12 mouse cellular contexts compared by ENCODE assay signal in genomic region chr2:73037266-73038046, GRCm38 (mm10). TPM values are rescaled to one million over a fixed set of nuclear protein-coding genes. Genes with fewer than 3 reads are reported as not detected.
DNase-seq lines count a peak whose midpoint lies in the region; ATAC-seq lines count a peak whose summit lies in the region.
"Had no signal": no experiment of that assay in that cellular context is flagged by ENCODE, and none has a peak within 500 bp of the region (broad histone marks: within the 10 kb centered on the region; RNA-seq: fewer than 3 reads in every experiment).

No protein-coding gene starts in this region.

- no peak overlapping the region for H3K9ac ChIP-seq in intestine, embryonic 14.5 days (ENCODE audit: low read length)

- intact Hi-C loops in heart, postnatal 25 days (cut with DNase I): no loop called here
- intact Hi-C loops in left cerebral cortex, postnatal 14 days (cut with DNase I): no loop called here

- peaks cover 20% of the 10 kb centered on the region for H3K4me1 ChIP-seq in embryonic facial prominence, embryonic 10.5 days
- peaks cover 7% of the 10 kb centered on the region; the same call in 1 of the 2 replicates for H3K4me1 ChIP-seq in intestine, embryonic 14.5 days (replicated peaks; ENCODE audit: control insufficient read depth, insufficient read depth, low read length)

- peaks cover 13% of the 10 kb centered on the region for H3K27me3 ChIP-seq in embryonic facial prominence, embryonic 10.5 days (replicated peaks; ENCODE audit: low read depth, poor library complexity, severe bottlenecking)
- H3K27me3 ChIP-seq in intestine, embryonic 14.5 days (replicated peaks; ENCODE audit: control insufficient read depth, insufficient read depth, low read length): no peaks in the 10 kb centered on the region

- no peak for ATAC-seq in intestine, embryonic 14.5 days (replicated peaks; ENCODE audit: low FRiP score, low TSS enrichment, low read depth)
- peak; percentile 50 for ATAC-seq in megakaryocyte progenitor cell, adult 5-6 weeks (replicated peaks; ENCODE audit: poor library complexity)
- ATAC-seq: forebrain, embryonic 16.5 days had no signal

- WGBS in embryonic facial prominence, embryonic 10.5 days: 52% methylated on average over 13 of the region's 13 CpGs
- 53% methylated on average over 13 of the region's 13 CpGs for WGBS in intestine, embryonic 14.5 days

- peak overlapping the region; percentile 41; the same call in 1 of the 2 replicates for H3K4me2 ChIP-seq in intestine, embryonic 14.5 days (ENCODE audit: low read length)

- H3K9me3 ChIP-seq in embryonic facial prominence, embryonic 10.5 days: no peaks in the 10 kb centered on the region
- no peaks in the 10 kb centered on the region for H3K9me3 ChIP-seq in intestine, embryonic 14.5 days (ENCODE audit: control insufficient read depth, low read length)

- peak overlapping the region; percentile 48; the same call in 1 of the 2 replicates for H3K4me3 ChIP-seq in embryonic facial prominence, embryonic 10.5 days
- H3K4me3 ChIP-seq in intestine, embryonic 14.5 days (ENCODE audit: low read depth, low read length): no peak overlapping the region

- DNase-seq in heart, adult 18-20 months: peak; percentile 42 to 66
- DNase-seq in heart, postnatal 25 days (ENCODE audit: low spot score): no peak
- no peak for DNase-seq in embryonic facial prominence, embryonic 10.5 days (ENCODE audit: low spot score)
- DNase-seq in intestine, embryonic 14.5 days (ENCODE audit: low spot score): no peak
- no peak for DNase-seq in urinary bladder, postnatal 25 days (ENCODE audit: low spot score)
- DNase-seq in left cerebral cortex, postnatal 14 days (ENCODE audit: low spot score in 2 of 2): no peak
- no peak for DNase-seq in right cerebral cortex, postnatal 4 days

- H3K27ac ChIP-seq in embryonic facial prominence, embryonic 10.5 days (replicated peaks): no peak overlapping the region; the same call in 1 of the 2 replicates
- H3K27ac ChIP-seq in intestine, embryonic 14.5 days (ENCODE audit: low read depth): peak overlapping the region; percentile 52; the same call in 1 of the 2 replicates

- no peaks in the 10 kb centered on the region for H3K36me3 ChIP-seq in embryonic facial prominence, embryonic 10.5 days (replicated peaks)
- H3K36me3 ChIP-seq in intestine, embryonic 14.5 days (ENCODE audit: control insufficient read depth, insufficient read depth, low read length): no peaks in the 10 kb centered on the region

RNA-seq across cellular contexts. Expression of gene Gm11084, which starts 50.9 kb away (rescaled TPM):
- total RNA-seq in heart, adult 18-20 months (2021): not detected
- not detected for total RNA-seq in heart, postnatal 25 days (2021)
- polyA plus RNA-seq in embryonic facial prominence, embryonic 10.5 days (2016; fragmentation: Nextera tagmentation; extraction: Ambion mirVana): not detected in 2 replicates
- not detected in 2 replicates for polyA plus RNA-seq in intestine, embryonic 14.5 days (2014; fragmentation: Nextera tagmentation; extraction: Ambion mirVana)
- not detected in 2 replicates for total RNA-seq in megakaryocyte progenitor cell, adult 5-6 weeks (2015)
- total RNA-seq in megakaryocyte progenitor cell, adult 5-6 weeks (2017): not detected in 2 replicates
- not detected for total RNA-seq in left cerebral cortex, postnatal 14 days (2021)
- total RNA-seq: layer of hippocampus, adult 8-10 months had no signal
- polyA plus RNA-seq: brain, embryonic 14.5 days; forebrain, embryonic 16.5 days; neural tube, embryonic 11.5 days had no signal

RNA-seq across cellular contexts. Expression of gene Sp3, which starts 57.2 kb away (rescaled TPM):
- 10 to 100 TPM; 27.9 to 32.9 TPM for total RNA-seq in heart, adult 18-20 months (2021)
- total RNA-seq in heart, postnatal 25 days (2021): 10 to 100 TPM; 34.8 to 38.9 TPM
- 53.0 and 55.4 TPM in 2 replicates for polyA plus RNA-seq in embryonic facial prominence, embryonic 10.5 days (2016; fragmentation: Nextera tagmentation; extraction: Ambion mirVana)
- 55.5 and 59.6 TPM in 2 replicates for polyA plus RNA-seq in intestine, embryonic 14.5 days (2014; fragmentation: Nextera tagmentation; extraction: Ambion mirVana)
- 108 and 111 TPM in 2 replicates for total RNA-seq in megakaryocyte progenitor cell, adult 5-6 weeks (2015)
- total RNA-seq in megakaryocyte progenitor cell, adult 5-6 weeks (2017): 109 and 114 TPM in 2 replicates
- 10 to 100 TPM; 50.5 to 55.5 TPM for total RNA-seq in left cerebral cortex, postnatal 14 days (2021)

Comparison
In these comparisons a context has a peak if more than half of its experiments do, and no peak if none do; other contexts are left out.
1. DNase-seq: peak in heart, adult 18-20 months (2 of 2); none in heart, postnatal 25 days (single experiment), embryonic facial prominence, embryonic 10.5 days (single experiment), intestine, embryonic 14.5 days (single experiment), urinary bladder, postnatal 25 days (single experiment), left cerebral cortex, postnatal 14 days (0 of 2) and right cerebral cortex, postnatal 4 days (single experiment).